In genomic region chr5:121782467-121782866, GRCm38 (mm10) we compare ENCODE assay signal across 21 mouse cellular contexts. TPM values are rescaled to one million over a fixed set of nuclear protein-coding genes. Genes with fewer than 3 reads are reported as not detected.
DNase-seq lines count a peak whose midpoint lies in the region; ATAC-seq and TF ChIP-seq lines count a peak whose summit lies in the region.
"Had no signal": no experiment of that assay in that cellular context is flagged by ENCODE, and none has a peak within 500 bp of the region (broad histone marks: within the 10 kb centered on the region; RNA-seq: fewer than 3 reads in every experiment).

No protein-coding gene starts in this region.

- no peak overlapping the region for H3K4me3 ChIP-seq in cerebellum, adult 2 months (replicated peaks; ENCODE audit: insufficient read depth, low read depth, low read length)
- no peak overlapping the region for H3K4me3 ChIP-seq in intestine, postnatal 0 days (ENCODE audit: low read depth, low read length)
- H3K4me3 ChIP-seq in intestine, embryonic 16.5 days (ENCODE audit: low read length) = no peak overlapping the region
- no peak overlapping the region for H3K4me3 ChIP-seq in liver, postnatal 0 days (ENCODE audit: low read depth, low read length)
- H3K4me3 ChIP-seq in liver, embryonic 11.5 days (ENCODE audit: low read depth, low read length) = no peak overlapping the region
- H3K4me3 ChIP-seq: embryonic facial prominence, embryonic 12.5 days; erythroblast, embryonic 14.5 days; limb, embryonic 15.5 days; midbrain, embryonic 12.5 days; myocyte; stomach, embryonic 15.5 days had no signal

- POLR2A ChIA-PET in Patski (lab: Charles Lee) = no interaction called here

- ATAC-seq in intestine, postnatal 0 days = no peak
- ATAC-seq in intestine, embryonic 16.5 days = no peak
- no peak for ATAC-seq in liver, postnatal 0 days
- no peak for ATAC-seq in liver, embryonic 11.5 days (replicated peaks; ENCODE audit: low FRiP score)
- ATAC-seq in Patski = no peak
- ATAC-seq in erythroid progenitor cell, adult 5-6 weeks (replicated peaks; ENCODE audit: low FRiP score, poor library complexity, severe bottlenecking) = no peak

- no peaks in the 10 kb centered on the region for H3K27me3 ChIP-seq in cerebellum, adult 2 months (ENCODE audit: control insufficient read depth, insufficient read depth, low read length)
- no peaks in the 10 kb centered on the region for H3K27me3 ChIP-seq in intestine, postnatal 0 days (replicated peaks; ENCODE audit: control insufficient read depth, insufficient read depth, low read length)
- H3K27me3 ChIP-seq in intestine, embryonic 16.5 days (replicated peaks; ENCODE audit: control insufficient read depth, insufficient read depth, low read length) = no peaks in the 10 kb centered on the region
- no peaks in the 10 kb centered on the region for H3K27me3 ChIP-seq in liver, postnatal 0 days (ENCODE audit: insufficient read depth, low read length)
- no peaks in the 10 kb centered on the region for H3K27me3 ChIP-seq in liver, embryonic 11.5 days (replicated peaks; ENCODE audit: control insufficient read depth, insufficient read depth, low read length)
- no peaks in the 10 kb centered on the region for H3K27me3 ChIP-seq in Patski
- H3K27me3 ChIP-seq: embryonic facial prominence, embryonic 12.5 days; limb, embryonic 15.5 days; midbrain, embryonic 12.5 days; stomach, embryonic 15.5 days had no signal

- H3K27ac ChIP-seq in cerebellum, adult 2 months (ENCODE audit: insufficient read depth, low read length) = no peak overlapping the region
- no peak overlapping the region for H3K27ac ChIP-seq in intestine, postnatal 0 days (ENCODE audit: low read depth, low read length)
- no peak overlapping the region for H3K27ac ChIP-seq in intestine, embryonic 16.5 days (ENCODE audit: low read length)
- no peak overlapping the region for H3K27ac ChIP-seq in liver, postnatal 0 days (ENCODE audit: low read depth)
- no peak overlapping the region for H3K27ac ChIP-seq in liver, embryonic 11.5 days (ENCODE audit: low read depth, low read length)
- H3K27ac ChIP-seq: embryonic facial prominence, embryonic 12.5 days; limb, embryonic 15.5 days; midbrain, embryonic 12.5 days; stomach, embryonic 15.5 days had no signal

- WGBS in cerebellum, adult 2 months = 30% methylated on average over 4 of the region's 4 CpGs
- 59% methylated on average over 4 of the region's 4 CpGs for WGBS in intestine, postnatal 0 days
- WGBS in intestine, embryonic 16.5 days = 63% methylated on average over 4 of the region's 4 CpGs
- WGBS in liver, postnatal 0 days (ENCODE audit: insufficient replicate concordance) = 60% methylated on average over 4 of the region's 4 CpGs
- 67% methylated on average over 4 of the region's 4 CpGs for WGBS in liver, embryonic 11.5 days

- H3K36me3 ChIP-seq in intestine, postnatal 0 days (ENCODE audit: control insufficient read depth, insufficient read depth) = peaks cover 52% of the 10 kb centered on the region
- peaks cover 3% of the 10 kb centered on the region; the same call in 1 of the 2 replicates for H3K36me3 ChIP-seq in intestine, embryonic 16.5 days (ENCODE audit: control insufficient read depth, insufficient read depth, low read length)
- peaks cover 59% of the 10 kb centered on the region for H3K36me3 ChIP-seq in liver, postnatal 0 days (replicated peaks; ENCODE audit: insufficient read depth, low read length)
- H3K36me3 ChIP-seq in liver, embryonic 11.5 days (ENCODE audit: control insufficient read depth, insufficient read depth, low read length) = peaks cover 34% of the 10 kb centered on the region

- no peak for TF ChIP-seq POLR2A in cerebellum, adult 2 months (IDR thresholded peaks at IDR 0.05; ENCODE audit: borderline replicate concordance, insufficient read depth, low read length)

- no peaks in the 10 kb centered on the region for H3K9me3 ChIP-seq in intestine, postnatal 0 days (ENCODE audit: control insufficient read depth)
- H3K9me3 ChIP-seq in intestine, embryonic 16.5 days (ENCODE audit: control insufficient read depth, low read length) = no peaks in the 10 kb centered on the region
- H3K9me3 ChIP-seq in liver, postnatal 0 days (ENCODE audit: low read length) = no peaks in the 10 kb centered on the region
- no peaks in the 10 kb centered on the region for H3K9me3 ChIP-seq in liver, embryonic 11.5 days (ENCODE audit: control insufficient read depth, low read length)
- H3K9me3 ChIP-seq: embryonic facial prominence, embryonic 12.5 days; limb, embryonic 15.5 days; midbrain, embryonic 12.5 days; stomach, embryonic 15.5 days had no signal

- in situ Hi-C loops in Patski (cut with MboI; ENCODE audit: low pct_unique_long_range_greater_than_20kb) = no loop called here

- H3K4me2 ChIP-seq in intestine, postnatal 0 days (replicated peaks; ENCODE audit: low read depth) = no peak overlapping the region
- H3K4me2 ChIP-seq in intestine, embryonic 16.5 days (ENCODE audit: low read depth, low read length) = no peak overlapping the region
- H3K4me2 ChIP-seq in liver, postnatal 0 days (ENCODE audit: low read depth, low read length) = no peak overlapping the region
- H3K4me2 ChIP-seq in liver, embryonic 11.5 days = no peak overlapping the region
- H3K4me2 ChIP-seq: embryonic facial prominence, embryonic 12.5 days; limb, embryonic 15.5 days; midbrain, embryonic 12.5 days; stomach, embryonic 15.5 days had no signal

- peaks cover 6% of the 10 kb centered on the region for H3K4me1 ChIP-seq in cerebellum, adult 2 months (ENCODE audit: control insufficient read depth, insufficient read depth, low read length)
- no peaks in the 10 kb centered on the region for H3K4me1 ChIP-seq in intestine, postnatal 0 days (replicated peaks; ENCODE audit: control insufficient read depth, insufficient read depth, low read length)
- no peaks in the 10 kb centered on the region for H3K4me1 ChIP-seq in intestine, embryonic 16.5 days (ENCODE audit: control insufficient read depth, insufficient read depth, low read length)
- no peaks in the 10 kb centered on the region for H3K4me1 ChIP-seq in liver, postnatal 0 days (ENCODE audit: insufficient read depth)
- H3K4me1 ChIP-seq in liver, embryonic 11.5 days (replicated peaks; ENCODE audit: control insufficient read depth, insufficient read depth, low read length) = no peaks in the 10 kb centered on the region
- H3K4me1 ChIP-seq: embryonic facial prominence, embryonic 12.5 days; limb, embryonic 15.5 days had no signal

- peak; percentile 37; the same call in 1 of the 2 replicates for TF ChIP-seq CTCF in cerebellum, adult 2 months (IDR thresholded peaks at IDR 0.05; ENCODE audit: borderline replicate concordance, insufficient read depth, low read depth, low read length)
- TF ChIP-seq CTCF in intestine, postnatal 0 days (IDR thresholded peaks at IDR 0.05; ENCODE audit: low read depth) = peak; percentile 62
- TF ChIP-seq CTCF in liver, postnatal 0 days (IDR thresholded peaks at IDR 0.05; ENCODE audit: low read depth) = peak; percentile 29
- peak; percentile 34 for TF ChIP-seq CTCF in Patski (IDR thresholded peaks at IDR 0.05)

- H3K9ac ChIP-seq in intestine, postnatal 0 days (ENCODE audit: low read depth, low read length) = no peak overlapping the region
- no peak overlapping the region for H3K9ac ChIP-seq in intestine, embryonic 16.5 days (ENCODE audit: low read depth, low read length)
- H3K9ac ChIP-seq in liver, postnatal 0 days (replicated peaks) = no peak overlapping the region
- no peak overlapping the region for H3K9ac ChIP-seq in liver, embryonic 11.5 days (ENCODE audit: low read depth, low read length)
- H3K9ac ChIP-seq: embryonic facial prominence, embryonic 12.5 days; limb, embryonic 15.5 days; midbrain, embryonic 12.5 days; stomach, embryonic 15.5 days had no signal

- no peak for TF ChIP-seq EP300 in liver, postnatal 0 days (IDR thresholded peaks at IDR 0.05; ENCODE audit: low read depth)

- CTCF ChIA-PET in Patski (lab: Charles Lee) = interaction anchor here (0.9 kb wide), 1 partner anchor 9 kb away, joined by 3 read pairs; no protein-coding TSS in a partner anchor

- DNase-seq in cerebellum, adult 2 months = peak in 1 of 2 experiments; percentile 13
- DNase-seq in cerebellum, adult 11 months = no peak
- DNase-seq in liver, postnatal 0 days = no peak
- no peak for DNase-seq in liver, embryonic 11.5 days (ENCODE audit: low spot score)
- DNase-seq in Patski (ENCODE audit: low read depth, low spot score) = no peak
- DNase-seq: adrenal gland, postnatal 36 days; cerebellum, adult 9-10 months; heart, adult 18-20 months; kidney, adult 9 months; layer of hippocampus, postnatal 36 days; lung, adult 2 months; right cerebral cortex, postnatal 14 days had no signal

RNA-seq across cellular contexts. Expression of gene Sh2b3, which starts 55.0 kb away (rescaled TPM):
- 30.8 and 31.7 TPM in 2 replicates for polyA plus RNA-seq in cerebellum, adult 2 months (2012; rRNA removed)
- polyA plus RNA-seq in intestine, postnatal 0 days (2015; fragmentation: Nextera tagmentation; extraction: Ambion mirVana) = 11.8 and 12.2 TPM in 2 replicates
- polyA plus RNA-seq in intestine, embryonic 16.5 days (2015; fragmentation: Nextera tagmentation; extraction: Ambion mirVana) = 7.7 and 9.9 TPM in 2 replicates
- polyA plus RNA-seq in liver, postnatal 0 days (2015; fragmentation: Nextera tagmentation; extraction: Ambion mirVana) = 9.0 and 9.1 TPM in 2 replicates
- 14.7 and 15.7 TPM in 2 replicates for polyA plus RNA-seq in liver, embryonic 11.5 days (2014; fragmentation: Nextera tagmentation; extraction: Ambion mirVana)
- polyA plus RNA-seq in Patski (2021) = 22.2 TPM
- total RNA-seq in erythroid progenitor cell, adult 5-6 weeks (2015; ENCODE audit: low replicate concordance) = 12.2 and 14.1 TPM in 2 replicates
- 4.4 and 4.6 TPM in 2 replicates for total RNA-seq in erythroid progenitor cell, adult 5-6 weeks (2017; ENCODE audit: low replicate concordance)
